Mouse (Mus musculus) liver, embryonic 13.5 days (tissue): Measurements from ENCODE around the gene Gal3st1. TPM values are rescaled to one million over a fixed set of nuclear protein-coding genes. Genes with fewer than 3 reads are reported as not detected.
A peak's percentile ranks its signal among the peaks of the same experiment; 100 is the strongest.

Experiments used
- ATAC-seq: fragments of 200-750 bp; cut with Nextera tagmentation; 2 replicates; pipeline ENCODE4 v1.8.0; 2017; ENCODE audit warnings: low read depth, mild to moderate bottlenecking, moderate number of reproducible peaks, moderate library complexity
- DNase-seq: peaks from one replicate; pipeline ENCODE4 v3.0.0; 2022
- H3K27ac ChIP-seq: fragments of 300-500 bp; sonication (generic); 2 replicates; pipeline ENCODE4 v1.5.1; 2015; ENCODE audit warnings: moderate library complexity, mild to moderate bottlenecking, inconsistent platforms
- H3K27me3 ChIP-seq: fragments of 300-500 bp; sonication (generic); 2 replicates; pipeline ENCODE4 v1.6.1; 2015; ENCODE audit warnings: mild to moderate bottlenecking, inconsistent platforms
- H3K36me3 ChIP-seq: fragments of 300-500 bp; sonication (generic); 2 replicates; pipeline ENCODE4 v1.6.1; 2015; ENCODE audit warnings: mild to moderate bottlenecking, inconsistent platforms
- H3K4me1 ChIP-seq: fragments of 300-500 bp; sonication (generic); replicated peaks from 2 replicates; pipeline ENCODE4 v1.6.1; 2015; ENCODE audit warnings: inconsistent platforms
- H3K4me2 ChIP-seq: fragments of 300-500 bp; sonication (generic); 2 replicates; pipeline ENCODE4 v1.6.1; 2015; ENCODE audit warnings: inconsistent platforms, mild to moderate bottlenecking, moderate library complexity
- H3K4me3 ChIP-seq: fragments of 300-500 bp; sonication (generic); replicated peaks from 2 replicates; pipeline ENCODE4 v1.5.1; 2015; ENCODE audit warnings: mild to moderate bottlenecking, inconsistent platforms
- H3K9ac ChIP-seq: fragments of 300-500 bp; sonication (generic); 2 replicates; pipeline ENCODE4 v1.6.1; 2015; ENCODE audit warnings: mild to moderate bottlenecking, inconsistent platforms
- H3K9me3 ChIP-seq: fragments of 300-500 bp; sonication (generic); replicated peaks from 2 replicates; pipeline ENCODE4 v1.6.1; 2016; ENCODE audit warnings: inconsistent platforms
- WGBS: fragments of 180-500 bp; shearing (Covaris S2); methylation state at CpG from one replicate; pipeline ENCODE4 v1.1.7; 2015; ENCODE audit not compliant: insufficient replicate concordance; 5-methylcytosine and 5-hydroxymethylcytosine counted together
- polyA plus RNA-seq: library from polyadenylated mRNA; unstranded; fragments of >200 nt; fragmentation: Nextera tagmentation; extraction: Ambion mirVana; gene quantifications from 2 replicates; pipeline ENCODE4 v1.2.1, GENCODE M21; 2015

The Gal3st1 gene
- polyA plus RNA-seq, 1 experiment from 2014 or later, result 0.78 TPM

DNA sequence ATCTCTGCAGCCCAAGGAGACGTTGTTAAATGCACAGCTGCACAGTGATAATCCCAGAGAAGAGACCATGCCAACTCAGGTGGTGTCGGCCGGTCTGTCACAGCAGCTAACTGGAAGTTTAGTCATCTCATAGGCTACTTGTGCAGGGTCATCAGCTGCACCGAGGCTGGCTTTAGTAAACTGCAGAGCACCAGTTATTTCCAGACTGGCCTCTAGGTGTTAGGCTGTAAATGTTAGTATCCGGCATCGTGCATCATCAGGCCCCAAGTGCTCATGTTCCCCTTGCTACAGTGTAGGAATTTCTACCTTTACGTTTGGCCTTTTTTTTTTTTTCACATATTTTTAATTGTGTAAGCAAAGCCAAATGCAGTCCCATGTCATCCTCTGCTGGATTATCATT is 50.0 kb downstream of the Gal3st1 start:
- H3K27me3 ChIP-seq, result no peaks in the 10 kb centered on the region
- H3K9ac ChIP-seq, result no peak overlapping the region
- no peak for DNase-seq
- WGBS, result 60% methylated on average over 7 of the region's 7 CpGs
- no peak for ATAC-seq
- no peaks in the 10 kb centered on the region for H3K9me3 ChIP-seq
- no peak overlapping the region for H3K4me2 ChIP-seq
- no peak overlapping the region for H3K4me3 ChIP-seq
- no peaks in the 10 kb centered on the region; the same call in 1 of the 2 replicates for H3K4me1 ChIP-seq
- no peaks in the 10 kb centered on the region for H3K36me3 ChIP-seq
- H3K27ac ChIP-seq, result no peak overlapping the region

DNA sequence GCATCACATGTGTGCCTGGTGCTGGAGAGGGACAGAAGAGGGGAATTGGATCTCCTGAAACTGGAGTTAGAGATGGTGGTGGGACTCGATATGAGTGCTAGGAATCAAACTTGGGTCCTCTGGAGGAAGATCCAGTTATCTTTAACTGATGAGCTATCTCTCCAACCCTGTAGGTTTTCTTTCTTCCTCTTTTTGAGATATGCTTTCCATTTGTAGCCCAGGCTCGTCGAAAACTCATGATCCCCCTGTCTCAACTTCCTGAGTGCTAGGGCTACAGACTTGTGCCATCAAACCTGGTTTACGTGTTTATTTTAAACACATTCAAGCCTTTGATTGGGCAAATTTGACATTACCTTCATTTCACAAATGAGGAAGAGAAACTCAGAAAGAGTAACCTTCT is 50.7 kb downstream of the Gal3st1 start:
- no peak overlapping the region for H3K4me3 ChIP-seq
- no peak overlapping the region for H3K27ac ChIP-seq
- no peaks in the 10 kb centered on the region for H3K36me3 ChIP-seq
- no peak for ATAC-seq
- H3K9ac ChIP-seq, result no peak overlapping the region
- no peaks in the 10 kb centered on the region; the same call in 1 of the 2 replicates for H3K4me1 ChIP-seq
- no peaks in the 10 kb centered on the region for H3K9me3 ChIP-seq
- no peak overlapping the region for H3K4me2 ChIP-seq
- no peak for DNase-seq
- WGBS, result 26% methylated on average over 4 of the region's 4 CpGs
- no peaks in the 10 kb centered on the region for H3K27me3 ChIP-seq

GRCm38 (mm10) chr11:4035116-4035892 is 51.9 kb downstream of the Gal3st1 start:
- Histone ChIP-seq H3K4me2 (no peak overlapping the region), H3K36me3 (no peaks in the 10 kb centered on the region), H3K27me3 (no peaks in the 10 kb centered on the region), H3K9ac (no peak overlapping the region), H3K4me3 (no peak overlapping the region), H3K4me1 (no peaks in the 10 kb centered on the region; the same call in 1 of the 2 replicates), H3K27ac (no peak overlapping the region), H3K9me3 (no peaks in the 10 kb centered on the region)
- ATAC-seq (peak; percentile 60), DNase-seq (no peak)
- WGBS, result 63% methylated on average over 18 of the region's 18 CpGs

GRCm38 (mm10) chr11:4035916-4036315 is 52.5 kb downstream of the Gal3st1 start:
- no peaks in the 10 kb centered on the region for H3K27me3 ChIP-seq
- DNase-seq (no peak), ATAC-seq (0 out of 2 replicates have a peak, but pooled peaks have one; percentile 19)
- no peaks in the 10 kb centered on the region for H3K36me3 ChIP-seq
- H3K4me3 ChIP-seq, result no peak overlapping the region
- no peaks in the 10 kb centered on the region for H3K9me3 ChIP-seq
- WGBS, result 69% methylated on average over 6 of the region's 6 CpGs
- no peaks in the 10 kb centered on the region; the same call in 1 of the 2 replicates for H3K4me1 ChIP-seq
- no peak overlapping the region for H3K9ac ChIP-seq
- no peak overlapping the region for H3K4me2 ChIP-seq
- H3K27ac ChIP-seq, result no peak overlapping the region

DNA sequence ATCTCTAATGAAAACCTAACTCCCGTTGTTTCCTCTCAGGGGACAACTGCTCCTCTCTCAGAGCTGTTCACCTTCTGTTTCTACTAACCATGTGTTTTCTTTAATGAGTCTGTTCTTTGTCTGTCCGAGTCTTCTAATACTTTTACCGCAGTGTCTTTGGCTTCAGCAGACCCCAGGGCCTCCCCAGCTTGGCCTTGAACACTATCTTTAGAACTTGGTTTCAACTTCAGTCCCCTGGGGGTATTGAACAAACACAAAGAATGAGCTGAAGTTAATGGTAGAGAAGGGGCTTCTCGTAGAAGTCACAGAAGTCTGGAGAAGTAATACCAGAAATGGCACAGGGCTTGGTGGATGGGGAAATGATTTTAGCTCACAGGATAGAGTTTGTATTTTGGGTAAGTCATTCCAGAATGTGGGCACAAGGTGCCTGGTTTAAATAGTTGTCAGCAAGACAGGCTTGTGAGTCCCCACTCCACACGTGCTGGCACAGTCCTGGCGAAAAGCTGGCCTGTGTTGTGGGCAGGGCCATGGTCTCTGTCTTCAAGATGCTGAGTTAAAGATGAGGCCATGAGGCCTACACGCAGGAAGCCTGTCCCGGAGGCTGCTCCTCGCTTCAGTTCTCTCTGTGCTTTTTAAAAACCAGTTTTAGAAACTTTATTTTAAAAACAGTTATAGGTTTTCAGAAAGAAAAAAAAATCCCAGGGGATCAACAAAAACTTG is 53.1 kb downstream of the Gal3st1 start:
- DNase-seq, result no peak
- Histone ChIP-seq H3K4me2 (no peak overlapping the region), H3K9me3 (no peaks in the 10 kb centered on the region), H3K27ac (no peak overlapping the region), H3K36me3 (no peaks in the 10 kb centered on the region), H3K4me3 (no peak overlapping the region), H3K4me1 (no peaks in the 10 kb centered on the region; the same call in 1 of the 2 replicates), H3K9ac (no peak overlapping the region), H3K27me3 (no peaks in the 10 kb centered on the region)
- WGBS, result 55% methylated on average over 9 of the region's 9 CpGs
- ATAC-seq, result no peak

- Histone ChIP-seq H3K9ac (no peak overlapping the region), H3K36me3 (no peaks in the 10 kb centered on the region), H3K27me3 (no peaks in the 10 kb centered on the region), H3K9me3 (no peaks in the 10 kb centered on the region), H3K4me1 (no peaks in the 10 kb centered on the region), H3K27ac (no peak overlapping the region), H3K4me3 (no peak overlapping the region), H3K4me2 (no peak overlapping the region)
- ATAC-seq, result no peak
- 73% methylated on average over 4 of the region's 4 CpGs for WGBS
- DNase-seq, result no peak
Observed at GRCm38 (mm10) chr11:4039951-4040350, 56.5 kb downstream of the Gal3st1 start.

DNA sequence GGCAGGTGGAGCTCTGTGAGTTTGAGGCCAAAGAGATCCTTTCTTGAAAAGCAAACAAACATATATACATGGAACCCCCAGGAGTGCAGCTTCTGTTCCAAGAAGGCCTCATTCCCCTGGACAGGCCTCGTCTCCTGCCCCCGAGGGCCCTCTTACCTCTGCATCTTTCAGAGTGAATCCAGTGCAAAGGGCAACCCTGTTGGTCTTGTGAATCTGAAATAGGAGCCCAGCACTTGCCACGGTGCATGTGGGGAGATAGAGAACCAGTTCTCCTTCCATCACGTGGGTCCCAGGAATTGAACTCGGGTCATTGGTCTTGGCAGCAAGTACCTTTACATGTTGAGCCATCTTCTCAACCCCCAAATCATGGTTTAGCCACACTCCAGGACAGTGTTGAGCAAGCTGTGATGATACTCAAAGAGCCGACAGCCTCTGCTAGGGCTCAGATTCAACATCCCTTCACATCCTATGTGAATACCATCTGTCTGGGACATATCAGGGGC is 57.7 kb downstream of the Gal3st1 start:
- no peaks in the 10 kb centered on the region for H3K36me3 ChIP-seq
- DNase-seq, result no peak
- H3K9ac ChIP-seq, result no peak overlapping the region
- ATAC-seq, result no peak
- 53% methylated on average over 6 of the region's 6 CpGs for WGBS
- no peak overlapping the region for H3K27ac ChIP-seq
- no peaks in the 10 kb centered on the region for H3K4me1 ChIP-seq
- H3K9me3 ChIP-seq, result no peaks in the 10 kb centered on the region
- no peaks in the 10 kb centered on the region for H3K27me3 ChIP-seq
- H3K4me2 ChIP-seq, result no peak overlapping the region
- no peak overlapping the region for H3K4me3 ChIP-seq

GRCm38 (mm10) chr11:4043081-4043480 is 59.6 kb downstream of the Gal3st1 start:
- H3K36me3 ChIP-seq, result no peaks in the 10 kb centered on the region
- no peak overlapping the region for H3K27ac ChIP-seq
- no peak overlapping the region for H3K9ac ChIP-seq
- ATAC-seq (no peak), DNase-seq (no peak)
- no peaks in the 10 kb centered on the region for H3K4me1 ChIP-seq
- H3K9me3 ChIP-seq, result no peaks in the 10 kb centered on the region
- H3K4me3 ChIP-seq, result no peak overlapping the region
- no peaks in the 10 kb centered on the region for H3K27me3 ChIP-seq
- no peak overlapping the region for H3K4me2 ChIP-seq
- 70% methylated on average over 7 of the region's 7 CpGs for WGBS

GRCm38 (mm10) chr11:4046526-4046925 is 63.1 kb downstream of the Gal3st1 start:
- H3K36me3 ChIP-seq, result no peaks in the 10 kb centered on the region
- no peaks in the 10 kb centered on the region for H3K9me3 ChIP-seq
- H3K9ac ChIP-seq, result no peak overlapping the region
- no peak for ATAC-seq
- no peak overlapping the region for H3K4me2 ChIP-seq
- no peak overlapping the region for H3K4me3 ChIP-seq
- H3K4me1 ChIP-seq, result no peaks in the 10 kb centered on the region
- H3K27ac ChIP-seq, result no peak overlapping the region
- DNase-seq, result no peak
- 58% methylated on average over 5 of the region's 5 CpGs for WGBS
- H3K27me3 ChIP-seq, result no peaks in the 10 kb centered on the region

- H3K4me3 ChIP-seq, result no peak overlapping the region
- H3K4me1 ChIP-seq, result no peaks in the 10 kb centered on the region
- DNase-seq (no peak), ATAC-seq (no peak)
- H3K36me3 ChIP-seq, result no peaks in the 10 kb centered on the region
- no peak overlapping the region for H3K27ac ChIP-seq
- H3K9ac ChIP-seq, result no peak overlapping the region
- no peak overlapping the region for H3K4me2 ChIP-seq
- WGBS, result 81% methylated on average over 2 of the region's 2 CpGs
- H3K27me3 ChIP-seq, result no peaks in the 10 kb centered on the region
- H3K9me3 ChIP-seq, result no peaks in the 10 kb centered on the region
Observed at GRCm38 (mm10) chr11:4047766-4048165, 64.3 kb downstream of the Gal3st1 start.

GRCm38 (mm10) chr11:4048438-4048837 is 65.0 kb downstream of the Gal3st1 start:
- Histone ChIP-seq H3K27ac (no peak overlapping the region), H3K4me3 (no peak overlapping the region), H3K4me2 (no peak overlapping the region), H3K9ac (no peak overlapping the region), H3K36me3 (no peaks in the 10 kb centered on the region), H3K4me1 (no peaks in the 10 kb centered on the region), H3K9me3 (no peaks in the 10 kb centered on the region), H3K27me3 (no peaks in the 10 kb centered on the region)
- DNase-seq (no peak), ATAC-seq (no peak)
- 66% methylated on average over 6 of the region's 6 CpGs for WGBS
